Mouse (Mus musculus): Measurements from ENCODE around the gene Gm42688.
A peak's percentile ranks its signal among the peaks of the same experiment; 100 is the strongest.

Gm42688 gene

DNA sequence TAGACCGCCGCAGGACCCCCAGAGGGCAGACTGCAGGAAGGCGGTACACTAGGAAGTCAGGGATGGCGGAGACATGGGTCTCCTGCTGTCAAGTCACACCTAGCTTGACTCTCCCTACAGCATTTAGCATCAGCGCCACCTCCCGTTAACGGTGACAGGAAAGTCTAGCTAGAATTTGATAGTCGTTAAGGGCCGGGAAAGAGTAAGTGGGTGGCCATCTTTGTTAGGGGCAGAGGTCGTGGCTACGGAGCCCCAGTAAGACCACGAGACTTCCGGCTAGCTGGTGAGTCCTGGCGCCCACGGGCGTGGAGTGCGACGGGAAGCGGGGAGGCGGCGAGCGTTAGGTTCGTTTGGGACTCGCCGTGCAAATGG, at the start of gene Gm42688, which contains the start of gene Ccdc142:
Gene Gm42688 (plus strand): TSS at position 302 of the 372 bp plus-strand sequence.
Gene Ccdc142 (plus strand): TSS at position 286 of the 372 bp plus-strand sequence.
- peak; percentile 93 for DNase-seq (ENCODE audit: low read depth, low spot score)

DNA sequence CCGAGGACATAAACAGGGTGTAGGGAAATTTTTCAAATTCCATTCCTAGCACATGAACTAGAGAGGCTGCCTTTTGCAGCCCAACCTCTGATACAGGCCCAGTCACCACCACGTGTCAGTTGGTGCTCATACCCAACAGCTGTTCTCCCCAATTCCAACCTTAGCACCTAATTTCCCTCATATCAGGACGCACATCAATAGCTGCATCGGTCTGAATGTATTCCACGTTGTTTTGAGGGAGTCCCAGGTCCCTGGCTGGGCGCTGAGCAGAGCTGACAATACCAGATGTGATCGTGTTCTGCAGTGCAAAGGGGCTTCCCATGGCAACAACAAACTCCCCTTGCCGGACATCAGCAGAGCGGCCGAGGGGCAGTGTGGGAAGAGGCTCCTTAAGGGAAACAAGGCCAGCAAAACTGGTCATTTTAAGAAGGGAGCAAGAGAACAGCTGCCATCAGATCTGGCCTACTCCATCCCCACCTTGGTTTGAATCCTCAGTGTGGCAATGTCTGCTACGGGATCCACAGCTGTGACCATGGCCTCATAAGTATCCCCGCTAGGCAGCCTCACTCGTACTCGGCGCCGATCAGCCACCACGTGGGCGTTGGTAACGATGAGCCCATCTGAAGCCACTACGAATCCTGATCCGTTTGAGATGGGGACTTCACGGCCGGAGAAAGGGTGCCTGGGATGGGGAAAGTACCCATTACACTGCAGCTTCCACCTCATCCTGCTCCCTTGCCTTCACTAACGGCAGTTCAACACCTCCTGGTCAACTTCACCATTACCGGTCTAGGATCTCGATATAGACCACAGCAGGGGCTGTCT, 48.1 kb upstream of the Gm42688 start:
- peak; percentile 71 for DNase-seq (ENCODE audit: low read depth, low spot score)

DNA sequence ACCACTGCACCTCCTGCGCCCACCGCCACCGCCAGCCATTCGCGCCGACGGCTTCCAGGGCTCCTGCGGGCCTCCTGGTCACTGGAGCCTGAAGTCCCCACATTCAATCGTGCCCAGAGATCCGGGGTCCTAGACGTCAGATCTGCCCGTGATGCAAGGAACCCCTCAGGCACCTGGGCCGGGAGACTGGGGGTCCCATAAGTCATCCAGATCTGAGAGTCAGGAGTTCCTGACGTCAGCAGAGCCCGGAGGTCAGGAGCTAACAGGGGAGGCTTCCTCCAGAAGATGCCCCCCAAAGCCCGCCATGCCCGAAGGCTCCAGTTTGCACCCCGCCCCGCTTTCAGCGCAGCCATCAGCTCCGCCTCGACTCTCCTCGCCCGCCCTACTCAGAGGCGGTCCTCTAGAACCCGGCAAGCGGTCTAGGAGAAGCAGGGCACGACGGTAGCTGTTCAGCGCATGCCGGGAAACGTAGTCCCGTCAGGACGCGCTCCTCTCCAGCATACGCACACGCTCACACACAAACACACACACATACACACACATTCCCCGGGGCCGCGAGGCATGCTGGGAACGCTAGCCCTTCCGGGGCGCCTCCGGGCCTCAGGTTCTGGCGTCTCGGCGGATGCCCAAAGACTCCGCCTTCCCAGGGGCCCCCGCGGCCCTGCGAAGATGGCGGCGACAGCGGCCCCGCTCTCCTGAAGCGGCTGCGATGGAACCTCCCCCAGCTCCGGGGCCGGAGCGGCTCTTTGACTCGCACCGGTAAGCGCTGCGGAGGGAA, 47.2 kb upstream of the Gm42688 start, which contains the start of gene Aup1:
Gene Aup1 (plus strand): TSS at position 448 of the 778 bp plus-strand sequence.
- DNase-seq (ENCODE audit: low read depth, low spot score), result peak; percentile 99

DNA sequence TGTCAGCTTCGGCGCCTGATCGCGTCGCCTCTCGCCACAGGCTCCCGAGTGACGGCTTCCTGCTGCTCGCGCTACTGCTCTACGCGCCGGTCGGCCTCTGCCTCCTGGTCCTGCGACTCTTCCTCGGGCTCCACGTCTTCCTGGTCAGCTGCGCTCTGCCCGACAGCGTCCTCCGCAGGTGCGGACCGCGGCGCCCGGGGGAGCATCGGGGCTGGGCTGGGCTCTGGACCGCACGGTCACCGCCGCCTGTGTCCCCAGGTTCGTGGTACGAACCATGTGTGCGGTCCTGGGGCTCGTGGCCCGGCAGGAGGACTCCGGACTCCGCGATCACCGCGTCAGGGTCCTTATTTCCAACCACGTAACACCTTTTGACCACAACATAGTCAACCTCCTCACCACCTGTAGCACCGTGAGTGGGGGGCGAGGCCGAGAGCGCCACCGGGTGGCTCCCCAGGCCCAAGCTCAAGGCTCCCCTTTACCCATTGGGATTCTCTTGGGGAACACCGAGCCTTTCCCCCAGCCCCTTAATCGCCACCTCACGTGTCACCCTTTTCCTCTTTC, 46.5 kb upstream of the Gm42688 start, which contains the start of gene Htra2:
Gene Htra2 (minus strand): TSS at position 403 of the 561 bp plus-strand sequence.
- peak; percentile 58 for DNase-seq (ENCODE audit: low read depth, low spot score)

DNA sequence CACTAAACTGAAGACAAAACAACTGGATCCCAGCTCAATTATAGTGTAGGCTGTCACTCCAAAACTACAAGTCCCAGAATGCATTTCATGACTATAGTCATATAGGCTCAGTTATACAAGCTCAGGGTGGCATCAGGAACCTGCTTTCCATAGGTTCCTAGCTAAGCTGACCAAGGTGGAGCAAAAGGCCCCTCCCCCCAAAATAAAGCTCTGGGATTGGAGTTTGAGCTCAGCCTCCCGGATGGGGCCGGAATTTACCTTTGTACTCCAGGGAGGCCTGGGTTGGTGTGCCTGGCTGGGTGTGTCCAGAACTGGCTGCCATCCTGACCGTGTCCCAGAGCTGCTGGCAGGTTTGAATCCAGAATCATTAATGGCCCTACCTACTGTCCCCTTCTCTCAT, 43.6 kb upstream of the Gm42688 start, which contains the start of gene Dqx1:
Gene Dqx1 (plus strand): TSS at position 55 of the 400 bp plus-strand sequence.
- DNase-seq (ENCODE audit: low read depth, low spot score), result peak; percentile 35

DNA sequence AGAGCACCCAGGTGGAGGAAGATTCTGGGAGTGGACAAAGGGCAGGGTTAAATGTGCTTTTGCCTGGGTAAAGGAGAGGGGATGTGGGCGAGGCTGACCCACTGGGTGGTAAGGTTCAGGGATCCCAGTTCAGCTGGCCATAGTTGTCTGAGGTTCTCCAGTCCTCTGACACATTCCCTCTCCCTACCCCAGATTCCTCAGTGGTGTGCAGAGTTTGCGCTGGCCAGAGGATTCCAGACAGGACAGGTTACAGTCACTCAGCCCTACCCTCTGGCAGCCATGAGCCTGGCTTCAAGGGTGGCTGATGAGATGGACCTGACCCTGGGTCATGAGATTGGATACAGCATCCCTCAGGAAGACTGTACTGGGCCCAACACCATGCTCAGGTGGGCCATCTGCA, 42.7 kb upstream of the Gm42688 start:
- DNase-seq (ENCODE audit: low read depth, low spot score), result no peak

DNA sequence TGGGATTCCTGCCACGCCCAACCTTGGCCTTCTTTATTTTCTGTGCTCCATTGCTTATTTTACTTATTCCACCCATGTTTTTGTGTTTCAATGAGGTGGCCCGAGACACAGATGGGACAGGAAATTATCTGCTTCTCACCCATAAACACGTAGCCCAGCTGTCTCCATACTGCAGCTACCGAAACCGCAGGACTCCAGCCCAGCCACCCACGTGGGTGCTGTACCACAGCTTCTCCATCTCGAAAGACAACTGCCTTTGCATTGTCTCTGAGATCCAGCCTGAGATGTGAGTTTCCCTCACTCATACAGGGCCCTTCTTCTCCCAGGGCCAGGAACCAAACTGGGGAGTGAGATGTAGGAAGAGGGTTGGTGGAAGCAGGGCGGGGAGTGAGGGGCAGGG, 35.4 kb upstream of the Gm42688 start:
- DNase-seq (ENCODE audit: low read depth, low spot score), result peak; percentile 45

DNA sequence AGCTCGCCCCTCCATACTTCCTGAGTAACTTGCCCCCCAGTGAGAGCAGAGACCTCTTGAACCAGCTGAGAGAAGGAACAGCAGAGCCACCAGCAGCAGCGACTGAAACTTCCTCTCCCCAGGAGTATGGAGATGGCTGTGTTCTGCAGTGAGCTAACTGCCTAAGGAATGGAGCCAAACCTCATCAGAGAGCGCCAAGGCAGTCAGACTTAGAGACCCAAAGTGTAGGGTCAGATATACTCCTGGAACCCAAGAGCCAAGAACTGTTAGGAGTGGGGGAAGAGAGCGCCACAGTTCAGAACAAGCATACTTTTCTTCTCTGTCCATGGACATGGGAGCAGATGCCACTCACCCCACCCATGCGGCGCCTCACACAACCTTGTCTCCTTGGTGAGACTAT, 35.0 kb upstream of the Gm42688 start:
- DNase-seq (ENCODE audit: low read depth, low spot score), result no peak

DNA sequence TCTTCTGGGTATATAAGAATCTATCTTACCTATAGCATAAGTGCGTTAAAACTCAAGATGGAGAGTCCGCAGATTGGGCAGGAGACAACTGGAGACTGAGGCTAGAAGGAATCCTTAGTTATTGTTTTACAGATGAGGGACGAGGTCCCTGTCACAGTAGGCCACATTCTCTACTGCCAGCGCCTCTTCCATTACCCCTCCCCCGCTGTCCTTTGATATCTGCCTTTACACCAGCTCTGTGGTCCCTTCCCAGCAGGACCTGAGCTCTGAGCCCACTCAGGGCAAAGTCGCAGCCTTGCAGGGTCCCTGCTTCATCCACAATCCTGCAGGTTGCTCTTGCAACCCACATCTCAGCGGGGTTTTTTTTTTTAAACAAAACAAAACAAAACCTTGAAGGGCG, 33.2 kb upstream of the Gm42688 start:
- DNase-seq (ENCODE audit: low read depth, low spot score), result no peak

DNA sequence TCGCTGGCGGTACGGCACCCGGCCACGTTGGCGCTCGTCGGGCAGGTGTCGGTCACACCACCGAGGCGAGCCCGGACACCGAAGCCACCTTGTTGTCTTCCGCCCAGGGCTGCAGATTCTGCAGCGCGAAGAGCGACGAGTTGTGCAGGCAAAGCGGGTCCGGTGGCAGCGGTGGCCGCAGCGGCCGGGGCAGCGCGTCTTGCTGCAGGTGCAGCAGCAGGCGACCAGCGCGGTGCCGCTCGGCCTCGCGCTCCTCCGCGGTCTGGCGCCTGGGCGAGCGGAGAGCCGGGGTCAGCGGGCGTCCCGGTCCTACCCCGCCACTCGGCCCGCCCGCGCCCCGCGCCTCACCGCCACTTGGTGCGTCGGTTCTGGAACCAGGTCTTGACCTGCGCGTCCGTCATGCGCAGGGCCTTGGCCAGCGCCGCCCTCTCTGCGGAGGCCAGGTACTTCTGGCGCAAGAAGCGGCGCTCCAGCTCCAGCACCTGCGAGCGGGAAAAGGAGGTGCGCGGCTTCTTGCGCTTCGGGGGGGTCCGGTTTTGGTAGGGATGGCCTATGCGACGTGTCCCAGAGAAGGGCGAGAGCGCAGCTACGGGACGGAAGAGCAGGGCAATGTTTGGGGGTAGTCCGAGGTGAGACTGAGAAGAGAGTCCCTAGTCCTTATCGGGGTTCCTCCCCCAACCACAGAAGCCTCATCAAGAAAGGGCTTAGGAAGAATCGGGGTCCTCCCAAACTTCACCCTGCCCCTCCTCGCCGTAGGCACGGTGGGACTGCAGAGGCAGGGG, 32.5 kb upstream of the Gm42688 start:
- peak; percentile 26 for DNase-seq (ENCODE audit: low read depth, low spot score)

DNA sequence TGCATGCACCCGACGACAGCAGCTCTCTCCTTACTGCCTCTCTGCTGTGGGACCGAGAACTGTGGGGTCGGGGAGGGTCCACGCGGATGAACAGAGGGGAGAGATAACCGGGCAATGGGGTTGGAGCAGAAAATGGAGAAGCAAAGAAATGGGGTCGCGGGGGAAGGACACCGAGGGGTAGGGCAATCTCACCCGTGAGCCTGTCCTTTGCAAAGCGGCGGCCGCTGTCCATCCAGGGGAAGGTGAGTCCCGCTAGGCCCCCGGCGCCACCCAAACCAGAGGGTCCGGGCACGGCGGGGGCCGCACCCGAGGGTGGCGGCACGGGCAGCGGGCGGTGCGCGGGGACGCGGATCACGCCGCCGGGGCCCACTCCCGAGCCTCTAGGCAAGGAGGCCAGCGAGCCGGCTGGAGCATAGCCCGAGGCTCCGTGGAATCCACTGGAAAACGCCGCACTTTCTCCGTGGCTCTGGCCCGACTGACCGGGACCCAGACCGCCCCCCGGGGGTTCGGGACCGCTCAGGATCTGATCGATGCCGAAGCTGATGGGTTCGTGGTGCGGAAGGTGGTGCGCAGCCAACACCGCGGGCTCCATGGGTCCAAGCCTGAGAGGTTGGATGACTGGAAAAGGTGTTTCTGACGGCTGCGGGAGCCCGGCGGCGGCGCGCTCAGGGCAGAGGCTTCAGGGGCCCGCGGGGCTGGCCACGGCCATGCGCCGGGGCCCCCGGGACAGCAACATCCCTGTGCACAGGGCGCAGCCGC, 31.8 kb upstream of the Gm42688 start:
- peak; percentile 27 for DNase-seq (ENCODE audit: low read depth, low spot score)

DNA sequence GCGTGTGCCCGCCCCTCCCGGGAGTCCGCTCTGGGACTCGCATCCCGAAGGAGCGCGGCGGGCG, 31.3 kb upstream of the Gm42688 start, which contains the start of gene Tlx2:
Gene Tlx2 (minus strand): TSS at position 47 of the 64 bp plus-strand sequence.
- DNase-seq (ENCODE audit: low read depth, low spot score), result no peak

DNA sequence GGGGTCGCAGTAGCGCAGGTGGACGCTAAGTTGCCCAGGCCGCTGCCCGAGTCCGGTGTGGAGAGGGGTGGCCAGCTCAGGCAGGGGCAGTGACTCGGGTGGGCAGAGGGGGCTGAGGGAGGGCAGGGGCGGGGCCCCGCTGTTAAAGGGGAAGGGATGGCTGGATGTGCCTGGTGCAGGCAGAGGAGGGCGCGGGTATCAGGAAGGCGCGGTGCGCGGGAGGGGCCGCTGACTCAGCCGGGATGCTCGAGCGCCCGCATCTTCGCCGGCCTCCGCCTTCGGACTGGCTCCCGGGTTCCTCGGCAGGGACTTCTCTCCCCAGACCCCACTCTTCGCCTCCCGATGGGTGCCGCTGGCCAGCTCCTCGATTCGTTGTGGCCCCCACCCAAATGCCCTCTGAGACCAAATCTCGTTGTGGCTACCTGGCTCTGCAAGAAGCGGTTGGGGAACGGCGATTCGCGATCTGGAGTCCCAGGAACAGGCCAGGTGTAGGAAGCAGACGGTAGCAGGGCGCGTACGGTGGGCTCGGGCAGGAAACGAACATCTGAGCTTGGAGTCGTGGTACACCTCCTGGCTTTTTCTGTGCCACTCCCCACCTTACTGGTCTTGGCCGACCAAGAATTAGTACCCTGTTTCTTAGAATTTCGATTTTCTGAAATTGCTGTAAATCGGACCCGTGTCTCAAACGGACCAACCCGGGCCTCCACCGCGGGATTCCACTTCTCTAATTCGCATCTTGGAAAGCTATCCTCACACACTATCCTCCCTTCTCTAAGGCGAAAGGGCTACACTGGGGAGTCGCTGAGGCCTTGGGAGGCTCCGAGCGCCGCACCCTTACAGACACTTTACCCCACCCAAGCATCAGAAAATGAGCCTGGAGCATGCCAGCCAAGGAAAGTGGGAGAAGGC, 30.9 kb upstream of the Gm42688 start:
- peak; percentile 47 for DNase-seq (ENCODE audit: low read depth, low spot score)

DNA sequence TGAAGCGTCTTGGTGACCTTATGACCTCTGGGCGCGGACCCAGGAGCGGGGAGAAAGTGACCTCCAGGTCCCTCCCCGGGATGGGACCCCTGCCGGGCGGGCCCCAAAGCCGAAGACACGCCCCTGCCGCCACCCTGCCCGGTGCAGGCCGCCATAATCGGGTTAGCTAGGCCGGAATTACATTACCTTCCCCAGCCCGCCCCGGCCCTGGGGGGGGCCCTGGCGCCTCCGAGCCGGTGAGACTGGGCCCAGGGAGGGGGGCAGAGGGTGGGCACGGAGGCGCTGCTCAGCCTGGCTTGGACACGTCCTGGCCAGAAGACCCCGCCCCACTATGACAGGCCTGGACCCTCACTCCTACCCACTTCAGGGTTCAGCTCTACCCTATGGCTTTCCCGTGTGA, 30.2 kb upstream of the Gm42688 start:
- DNase-seq (ENCODE audit: low read depth, low spot score), result no peak

DNA sequence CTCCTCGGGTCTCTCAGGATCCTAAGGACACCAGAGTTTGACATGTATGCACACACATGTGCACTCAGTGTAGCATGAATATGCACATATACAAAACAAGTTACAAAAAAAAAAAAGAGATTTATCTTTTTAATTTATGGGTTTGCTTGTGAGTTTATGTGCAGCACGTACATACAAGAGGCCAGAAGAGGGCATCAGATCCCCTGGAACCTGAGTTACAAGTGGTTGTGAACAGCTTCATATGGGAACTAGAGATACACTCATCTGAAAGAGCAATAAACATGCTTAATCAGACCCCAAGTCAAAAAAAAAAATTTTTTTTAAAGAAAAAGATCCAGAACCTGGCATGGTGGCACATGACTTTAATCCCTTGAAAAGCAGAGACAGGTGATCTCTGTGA, 26.4 kb upstream of the Gm42688 start:
- DNase-seq (ENCODE audit: low read depth, low spot score), result peak; percentile 71

DNA sequence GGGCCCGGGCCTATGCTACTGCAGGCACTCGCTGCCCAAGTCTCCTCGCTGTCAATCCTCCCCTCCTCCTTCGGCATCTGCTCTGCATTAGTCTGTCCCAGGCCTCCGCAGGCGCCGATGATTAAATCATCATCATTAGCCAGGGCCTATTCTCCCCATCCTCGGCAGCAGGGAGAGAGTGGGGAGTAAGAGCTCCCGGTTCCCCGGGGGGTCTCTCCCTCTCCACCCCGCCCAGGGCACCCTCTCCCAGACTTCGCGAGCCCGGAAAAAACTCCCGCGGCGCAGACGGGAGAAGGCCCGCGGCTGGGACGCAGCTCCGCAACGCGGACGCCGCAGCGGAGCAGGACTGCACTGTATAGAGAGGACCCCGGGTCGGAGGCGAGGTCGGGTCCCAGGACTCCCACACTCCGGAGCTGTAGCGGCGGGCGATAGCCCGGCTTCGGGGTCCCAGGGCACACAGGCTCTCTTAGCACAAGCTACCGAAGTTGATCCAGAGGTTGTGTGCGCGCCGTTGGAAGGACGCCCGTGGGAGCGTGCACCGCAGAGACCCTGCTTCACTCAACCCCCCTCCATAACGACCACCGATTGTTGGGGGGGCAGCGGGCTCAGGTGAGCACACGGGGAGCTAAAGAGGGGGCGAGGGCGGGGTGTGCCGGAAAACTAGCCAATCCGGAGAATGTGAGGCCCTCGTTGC, 23.6 kb upstream of the Gm42688 start, which contains the start of gene Pcgf1:
Gene Pcgf1 (plus strand): TSS at position 240 of the 694 bp plus-strand sequence.
- DNase-seq (ENCODE audit: low read depth, low spot score), result peak; percentile 50

DNA sequence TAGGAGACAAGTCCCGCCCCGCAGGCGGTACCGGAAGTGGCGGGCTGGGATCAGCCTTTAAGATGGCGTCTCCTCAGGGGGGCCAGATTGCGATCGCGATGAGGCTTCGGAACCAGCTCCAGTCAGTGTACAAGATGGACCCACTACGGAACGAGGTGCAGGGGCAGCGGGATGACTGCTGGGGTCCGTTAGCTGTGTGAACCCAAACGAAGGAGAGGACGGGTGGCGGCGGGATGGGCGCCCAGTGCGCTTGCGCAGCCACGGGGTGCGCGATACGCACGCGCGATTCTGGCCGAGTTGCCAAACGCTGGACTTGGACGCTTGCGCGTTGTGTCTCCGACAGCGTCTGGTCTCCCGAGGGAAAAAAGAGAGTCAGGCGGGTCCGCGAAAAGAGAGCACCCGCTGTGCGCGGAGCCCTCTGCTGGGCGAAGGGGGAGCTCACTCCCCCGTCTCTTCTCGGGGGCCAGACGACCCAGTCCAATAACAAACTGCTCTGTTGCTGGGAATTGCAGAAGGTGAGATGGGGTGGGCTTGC, 23.0 kb upstream of the Gm42688 start:
- peak; percentile 99 for DNase-seq (ENCODE audit: low read depth, low spot score)

DNA sequence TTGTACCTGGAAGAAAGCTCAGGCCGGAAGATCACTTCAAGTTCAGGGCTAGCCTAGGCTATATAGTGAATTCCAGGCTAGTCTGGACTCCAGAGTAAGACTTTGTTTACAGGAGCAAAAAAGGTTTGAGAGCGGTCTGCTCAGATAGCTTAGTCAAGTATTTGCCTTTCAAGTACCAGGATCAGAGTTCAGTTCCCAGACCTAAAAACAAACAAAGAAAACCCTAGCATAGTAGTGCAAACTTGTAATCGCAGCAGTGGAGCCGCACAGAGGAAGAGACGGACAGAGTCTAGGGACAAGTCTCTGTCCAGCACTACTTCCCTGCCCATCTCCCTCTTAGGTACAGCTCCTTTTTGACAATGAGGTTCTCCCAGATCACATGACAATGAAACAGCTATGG, 21.2 kb upstream of the Gm42688 start:
- DNase-seq (ENCODE audit: low read depth, low spot score), result no peak

DNA sequence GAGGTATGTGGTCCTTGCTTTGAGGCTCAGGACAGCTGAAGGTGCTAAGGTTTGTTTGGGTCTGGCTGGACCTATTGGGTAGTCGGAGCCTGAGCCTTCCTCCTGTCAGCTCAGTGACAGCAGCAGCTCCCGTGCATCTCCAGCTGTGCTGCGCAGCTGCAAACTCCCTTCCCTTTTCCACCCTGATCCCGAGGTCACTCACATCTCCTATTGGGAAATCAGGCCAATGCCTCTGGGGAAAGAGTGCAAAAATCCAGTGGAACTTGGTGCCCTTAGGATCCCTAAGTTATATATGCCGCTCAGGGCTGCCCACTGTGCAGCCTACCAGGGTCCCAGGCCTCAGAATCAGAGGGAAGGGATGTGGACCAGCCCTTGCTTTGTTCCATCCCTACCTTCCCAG, 17.9 kb upstream of the Gm42688 start:
- DNase-seq (ENCODE audit: low read depth, low spot score), result no peak
